Mouse (Mus musculus) olfactory bulb, adult 2 months (tissue): ENCODE measurements around the gene Mdga1.

Source experiments
- CTCF ChIP-seq: fragments of 200-500 bp; IDR thresholded peaks from 2 replicates; pipeline ENCODE4 v1.5.1; 2012; ENCODE audit warnings: low read depth, mild to moderate bottlenecking, low read length, moderate library complexity; ENCODE audit not compliant: insufficient read depth
- POLR2A ChIP-seq: fragments of 200-500 bp; IDR thresholded peaks from 2 replicates; pipeline ENCODE4 v1.6.1; 2012; ENCODE audit warnings: mild to moderate bottlenecking, low read depth, low read length, moderate library complexity; ENCODE audit not compliant: insufficient read depth

DNA sequence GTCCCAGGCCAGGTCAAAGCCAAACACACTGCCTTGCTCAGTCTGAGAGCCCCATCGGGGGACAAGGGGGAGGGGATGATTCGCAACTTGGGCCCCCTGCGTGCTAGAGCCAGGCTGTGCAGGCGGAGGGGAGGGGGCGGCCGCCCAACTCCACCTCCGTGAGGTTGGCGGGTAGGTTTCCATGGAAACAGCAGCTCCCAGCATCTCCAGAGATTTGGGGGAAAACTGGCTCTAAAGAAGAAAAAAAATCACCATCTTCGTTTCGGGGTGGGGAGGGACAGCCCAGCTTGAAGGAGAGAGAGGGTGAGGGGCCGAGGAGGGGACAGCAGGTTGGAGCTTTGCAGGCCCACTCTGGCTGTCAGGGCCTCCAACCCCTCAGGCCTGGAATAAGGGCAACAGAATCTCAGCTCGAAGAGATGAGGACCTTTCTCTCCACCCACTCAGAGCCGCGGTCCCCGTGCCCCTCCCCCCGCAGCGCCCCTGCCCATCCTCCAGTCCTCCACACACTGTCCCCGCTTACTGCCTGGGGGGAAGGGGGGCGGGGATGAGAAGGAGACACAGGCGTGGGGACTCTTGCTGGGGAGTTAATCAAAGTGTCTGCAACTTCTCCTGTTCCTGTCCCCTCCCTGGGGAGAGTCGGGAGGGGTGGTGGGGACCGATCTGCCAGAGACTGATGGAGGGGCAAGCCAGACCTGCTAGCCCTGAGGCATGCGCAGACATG lies 174.7 kb downstream of the Mdga1 start:
- TF ChIP-seq CTCF (no peak), POLR2A (no peak)
